7 mouse cellular contexts compared by ENCODE assay signal in genomic region chr9:45370117-45370561, GRCm38 (mm10). TPM values are rescaled to one million over a fixed set of nuclear protein-coding genes. Genes with fewer than 3 reads are reported as not detected.
DNase-seq lines count a peak whose midpoint lies in the region; ATAC-seq and TF ChIP-seq lines count a peak whose summit lies in the region.

TSS of gene Fxyd6 (plus strand) at chr9:45370185.

- no peaks in the 10 kb centered on the region for H3K9me3 ChIP-seq in hindbrain, embryonic 14.5 days (ENCODE audit: control insufficient read depth, low read length)
- no peaks in the 10 kb centered on the region for H3K9me3 ChIP-seq in midbrain, embryonic 12.5 days
- H3K9me3 ChIP-seq in stomach, postnatal 0 days (ENCODE audit: control insufficient read depth, low read length) = no peaks in the 10 kb centered on the region

- peak; percentile 84 for DNase-seq in adrenal gland, postnatal 10 days
- peak; percentile 73 to 78 for DNase-seq in cerebellum, postnatal 14 days
- peak; percentile 75 for DNase-seq in gastrocnemius, adult 2 months
- peak; percentile 55 for DNase-seq in hindbrain, embryonic 14.5 days (ENCODE audit: low spot score)
- peak; percentile 41 to 52 for DNase-seq in left cerebral cortex, postnatal 36 days (ENCODE audit: low spot score in 2 of 2)
- peak; percentile 57 for DNase-seq in stomach, postnatal 0 days (ENCODE audit: low spot score)

- no peaks in the 10 kb centered on the region for H3K27me3 ChIP-seq in hindbrain, embryonic 14.5 days (ENCODE audit: control insufficient read depth, insufficient read depth, low read length)
- peaks cover 26% of the 10 kb centered on the region for H3K27me3 ChIP-seq in midbrain, embryonic 12.5 days
- H3K27me3 ChIP-seq in stomach, postnatal 0 days (ENCODE audit: control insufficient read depth, insufficient read depth, low read length) = no peaks in the 10 kb centered on the region

- peak within 1 kb of the TSS; percentile 69 for H3K4me2 ChIP-seq in hindbrain, embryonic 14.5 days (replicated peaks)
- peak within 1 kb of the TSS; percentile 90 for H3K4me2 ChIP-seq in midbrain, embryonic 12.5 days (replicated peaks)
- H3K4me2 ChIP-seq in stomach, postnatal 0 days (replicated peaks; ENCODE audit: low read depth) = peak within 1 kb of the TSS; percentile 80

- no peak for TF ChIP-seq CTCF in gastrocnemius, adult 2 months (IDR thresholded peaks at IDR 0.05)
- TF ChIP-seq CTCF in stomach, postnatal 0 days (IDR thresholded peaks at IDR 0.05; ENCODE audit: low read depth) = no peak

- H3K9ac ChIP-seq in hindbrain, embryonic 14.5 days = peak within 1 kb of the TSS; percentile 72
- peak within 1 kb of the TSS; percentile 81 for H3K9ac ChIP-seq in midbrain, embryonic 12.5 days (replicated peaks)
- peak within 1 kb of the TSS; percentile 51 for H3K9ac ChIP-seq in stomach, postnatal 0 days (ENCODE audit: low read length)

- intact Hi-C loops in gastrocnemius, adult 2 months (cut with DNase I) = no loop called here
- intact Hi-C loops in left cerebral cortex, postnatal 36 days (cut with DNase I) = no loop called here

- ATAC-seq in hindbrain, embryonic 14.5 days (ENCODE audit: low FRiP score) = peak; percentile 77
- ATAC-seq in midbrain, embryonic 12.5 days (ENCODE audit: low FRiP score, low read depth) = peak; percentile 76
- peak; percentile 43; the same call in 1 of the 2 replicates for ATAC-seq in stomach, postnatal 0 days (ENCODE audit: low FRiP score, low TSS enrichment)

- TF ChIP-seq EP300 in stomach, postnatal 0 days (optimal IDR thresholded peaks at IDR 0.05) = no peak

- H3K36me3 ChIP-seq in hindbrain, embryonic 14.5 days (replicated peaks; ENCODE audit: control insufficient read depth, insufficient read depth) = 0 out of 2 replicates have a peak, but pooled peaks cover 2% of the 10 kb centered on the region
- H3K36me3 ChIP-seq in midbrain, embryonic 12.5 days = 0 out of 2 replicates have a peak, but pooled peaks cover 5% of the 10 kb centered on the region
- no peaks in the 10 kb centered on the region for H3K36me3 ChIP-seq in stomach, postnatal 0 days (ENCODE audit: control insufficient read depth, insufficient read depth, low read length)

- peaks cover 19% of the 10 kb centered on the region for H3K4me1 ChIP-seq in hindbrain, embryonic 14.5 days (replicated peaks; ENCODE audit: control insufficient read depth, insufficient read depth, low read length)
- H3K4me1 ChIP-seq in midbrain, embryonic 12.5 days = peaks cover 34% of the 10 kb centered on the region
- H3K4me1 ChIP-seq in stomach, postnatal 0 days (replicated peaks; ENCODE audit: control insufficient read depth, insufficient read depth) = no peaks in the 10 kb centered on the region; the same call in 1 of the 2 replicates

- peak within 1 kb of the TSS; percentile 85 for H3K27ac ChIP-seq in gastrocnemius, adult 2 months
- peak within 1 kb of the TSS; percentile 84 for H3K27ac ChIP-seq in hindbrain, embryonic 14.5 days
- peak within 1 kb of the TSS; percentile 83 for H3K27ac ChIP-seq in midbrain, embryonic 12.5 days (replicated peaks)
- H3K27ac ChIP-seq in stomach, postnatal 0 days (replicated peaks) = 0 out of 2 replicates have a peak within 1 kb of the TSS, but pooled peaks have one; percentile 30

- WGBS in hindbrain, embryonic 14.5 days = under 1% methylated on average over 28 of the region's 28 CpGs
- WGBS in midbrain, embryonic 12.5 days = under 1% methylated on average over 28 of the region's 28 CpGs
- 1% methylated on average over 28 of the region's 28 CpGs for WGBS in stomach, postnatal 0 days

- H3K4me3 ChIP-seq in gastrocnemius, adult 2 months = peak within 1 kb of the TSS; percentile 81
- H3K4me3 ChIP-seq in hindbrain, embryonic 14.5 days (replicated peaks; ENCODE audit: low read length) = peak within 1 kb of the TSS; percentile 55
- peak within 1 kb of the TSS; percentile 78 for H3K4me3 ChIP-seq in midbrain, embryonic 12.5 days
- peak within 1 kb of the TSS; percentile 47 for H3K4me3 ChIP-seq in stomach, postnatal 0 days (ENCODE audit: low read depth, low read length)

RNA-seq across cellular contexts. Expression of gene Fxyd6, which starts in this region (rescaled TPM):
- total RNA-seq in adrenal gland, postnatal 10 days (2021) = 100 to 1,000 TPM in 1 of 2 experiments, 10 to 100 TPM in 1; 97.7 to 120 TPM
- 10 to 100 TPM; 26.7 to 84.7 TPM for total RNA-seq in gastrocnemius, adult 2 months (2021)
- polyA plus RNA-seq in hindbrain, embryonic 14.5 days (2014; fragmentation: Nextera tagmentation; extraction: Ambion mirVana) = 377 and 410 TPM in 2 replicates
- 100 to 1,000 TPM; 110 to 129 TPM for total RNA-seq in left cerebral cortex, postnatal 36 days (2021)
- polyA plus RNA-seq in midbrain, embryonic 12.5 days (2016; fragmentation: Nextera tagmentation; extraction: Ambion mirVana) = 197 and 204 TPM in 2 replicates
- polyA plus RNA-seq in stomach, postnatal 0 days (2015; fragmentation: Nextera tagmentation; extraction: Ambion mirVana) = 50.3 and 66.9 TPM in 2 replicates

Comparison
In these comparisons a context has a peak if more than half of its experiments do, and no peak if none do; other contexts are left out.
1. Peak in every context shown above with its lines: DNase-seq, ATAC-seq, H3K4me3 ChIP-seq and H3K27ac ChIP-seq.
2. H3K27ac ChIP-seq: peak in every context shown above with its lines; median percentile 85 in gastrocnemius, adult 2 months; 84 in hindbrain, embryonic 14.5 days; 83 in midbrain, embryonic 12.5 days; 30 in stomach, postnatal 0 days.